8 mouse cellular contexts compared by ENCODE assay signal in the genomic region with DNA sequence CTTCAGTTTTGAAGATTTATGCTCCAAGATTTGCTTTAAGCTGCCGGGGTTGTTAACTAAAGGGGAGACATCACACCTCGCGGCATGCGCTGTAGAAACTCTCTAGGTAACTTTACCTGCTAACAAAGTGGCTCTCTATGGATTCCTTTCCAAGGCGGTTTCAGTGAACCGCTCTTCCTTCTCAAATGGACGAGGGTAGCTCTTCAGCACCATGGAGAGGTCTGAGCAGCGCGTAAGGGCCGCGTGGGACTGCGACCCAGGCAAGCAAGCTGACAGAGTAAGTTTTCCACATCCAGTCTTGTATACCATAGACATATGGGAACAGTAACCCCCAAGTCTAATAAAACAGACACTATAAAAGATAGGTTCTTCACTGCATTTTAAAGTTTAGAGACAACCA. TPM values are rescaled to one million over a fixed set of nuclear protein-coding genes. Genes with fewer than 3 reads are reported as not detected.
DNase-seq lines count a peak whose midpoint lies in the region; ATAC-seq and TF ChIP-seq lines count a peak whose summit lies in the region.

TSS of gene Schip1 (plus strand) at position 72 of the 400 bp plus-strand sequence.

- no peak for ATAC-seq in forebrain, embryonic 13.5 days
- ATAC-seq in midbrain, embryonic 11.5 days (ENCODE audit: low FRiP score) = no peak

- no peak for DNase-seq in urinary bladder, adult 2 months (ENCODE audit: low spot score)
- DNase-seq in urinary bladder, adult 18-20 months (ENCODE audit: low spot score in 2 of 2) = no peak
- DNase-seq in hindbrain, embryonic 10.5 days (ENCODE audit: low spot score) = peak; percentile 44
- DNase-seq in left cerebral cortex, adult 8-10 months (ENCODE audit: low spot score in 2 of 2) = no peak
- no peak for DNase-seq in midbrain, embryonic 11.5 days (ENCODE audit: low spot score, missing footprints)
- DNase-seq in adipocyte (ENCODE audit: low spot score) = no peak
- no peak for DNase-seq in thymus, adult 2 months

- no peak for TF ChIP-seq POLR2A in thymus, adult 2 months (IDR thresholded peaks at IDR 0.05; ENCODE audit: control insufficient read depth, extremely low read depth, insufficient read depth, low read length, poor library complexity)

- H3K4me3 ChIP-seq in forebrain, embryonic 13.5 days = no peak within 1 kb of the TSS
- no peak within 1 kb of the TSS for H3K4me3 ChIP-seq in hindbrain, embryonic 10.5 days
- H3K4me3 ChIP-seq in midbrain, embryonic 11.5 days (ENCODE audit: low read depth, low read length) = no peak within 1 kb of the TSS
- H3K4me3 ChIP-seq in thymus, adult 2 months (ENCODE audit: control insufficient read depth, insufficient read depth, low read length) = no peak within 1 kb of the TSS

- no peak within 1 kb of the TSS for H3K4me2 ChIP-seq in forebrain, embryonic 13.5 days
- H3K4me2 ChIP-seq in midbrain, embryonic 11.5 days = no peak within 1 kb of the TSS

- H3K27ac ChIP-seq in forebrain, embryonic 13.5 days = no peak within 1 kb of the TSS
- no peak within 1 kb of the TSS for H3K27ac ChIP-seq in hindbrain, embryonic 10.5 days
- no peak within 1 kb of the TSS for H3K27ac ChIP-seq in midbrain, embryonic 11.5 days (ENCODE audit: low read depth, low read length)
- H3K27ac ChIP-seq in thymus, adult 2 months (ENCODE audit: control insufficient read depth, insufficient read depth, low read length) = no peak within 1 kb of the TSS

- no peaks in the 10 kb centered on the region for H3K4me1 ChIP-seq in forebrain, embryonic 13.5 days
- H3K4me1 ChIP-seq in hindbrain, embryonic 10.5 days (replicated peaks) = no peaks in the 10 kb centered on the region
- no peaks in the 10 kb centered on the region for H3K4me1 ChIP-seq in midbrain, embryonic 11.5 days (ENCODE audit: control insufficient read depth, insufficient read depth, low read length)
- H3K4me1 ChIP-seq in thymus, adult 2 months (replicated peaks; ENCODE audit: control insufficient read depth, insufficient read depth, low read length) = no peaks in the 10 kb centered on the region

- no peaks in the 10 kb centered on the region for H3K9me3 ChIP-seq in forebrain, embryonic 13.5 days (replicated peaks)
- no peaks in the 10 kb centered on the region for H3K9me3 ChIP-seq in hindbrain, embryonic 10.5 days
- no peaks in the 10 kb centered on the region for H3K9me3 ChIP-seq in midbrain, embryonic 11.5 days (ENCODE audit: control insufficient read depth, low read length)

- peaks cover 11% of the 10 kb centered on the region for H3K27me3 ChIP-seq in forebrain, embryonic 13.5 days
- no peaks in the 10 kb centered on the region for H3K27me3 ChIP-seq in hindbrain, embryonic 10.5 days (ENCODE audit: insufficient read depth, poor library complexity, severe bottlenecking)
- no peaks in the 10 kb centered on the region for H3K27me3 ChIP-seq in midbrain, embryonic 11.5 days (ENCODE audit: control insufficient read depth, insufficient read depth, low read length)
- no peaks in the 10 kb centered on the region for H3K27me3 ChIP-seq in thymus, adult 2 months (ENCODE audit: control insufficient read depth, insufficient read depth, low read length)

- H3K36me3 ChIP-seq in forebrain, embryonic 13.5 days (ENCODE audit: poor library complexity, severe bottlenecking) = no peaks in the 10 kb centered on the region
- H3K36me3 ChIP-seq in hindbrain, embryonic 10.5 days = no peaks in the 10 kb centered on the region
- no peaks in the 10 kb centered on the region for H3K36me3 ChIP-seq in midbrain, embryonic 11.5 days (ENCODE audit: control insufficient read depth, insufficient read depth, low read length)
- H3K36me3 ChIP-seq in thymus, adult 2 months (ENCODE audit: control insufficient read depth, insufficient read depth, low read length) = no peaks in the 10 kb centered on the region

- WGBS in forebrain, embryonic 13.5 days = 41% methylated on average over 12 of the region's 12 CpGs
- 39% methylated on average over 12 of the region's 12 CpGs for WGBS in hindbrain, embryonic 10.5 days
- 38% methylated on average over 12 of the region's 12 CpGs for WGBS in midbrain, embryonic 11.5 days
- 35% methylated on average over 12 of the region's 12 CpGs for WGBS in thymus, adult 2 months

- H3K9ac ChIP-seq in forebrain, embryonic 13.5 days = no peak within 1 kb of the TSS
- H3K9ac ChIP-seq in midbrain, embryonic 11.5 days (ENCODE audit: low read length) = no peak within 1 kb of the TSS

- no peak for TF ChIP-seq CTCF in thymus, adult 2 months (IDR thresholded peaks at IDR 0.05; ENCODE audit: borderline replicate concordance, control insufficient read depth, extremely low read depth, insufficient read depth, low read length, poor library complexity)

RNA-seq across cellular contexts. Expression of gene Schip1, which starts in this region (rescaled TPM):
- polyA plus RNA-seq in urinary bladder, adult 2 months (2012; rRNA removed) = 43.0 and 47.3 TPM in 2 replicates
- polyA plus RNA-seq in forebrain, embryonic 13.5 days (2015; fragmentation: Nextera tagmentation; extraction: Ambion mirVana) = 109 and 129 TPM in 2 replicates
- 49.3 and 86.4 TPM in 2 replicates for polyA plus RNA-seq in hindbrain, embryonic 10.5 days (2016; fragmentation: Nextera tagmentation; extraction: Ambion mirVana)
- 100 to 1,000 TPM; 173 to 196 (median 186) TPM for total RNA-seq in left cerebral cortex, adult 8-10 months (2022)
- polyA plus RNA-seq in midbrain, embryonic 11.5 days (2014; fragmentation: Nextera tagmentation; extraction: Ambion mirVana) = 83.1 and 89.8 TPM in 2 replicates
- polyA plus RNA-seq in thymus, adult 2 months (2012; rRNA removed) = 2.5 and 3.2 TPM in 2 replicates

Comparison
In these comparisons a context has a peak if more than half of its experiments do, and no peak if none do; other contexts are left out.
1. RNA of gene Schip1 (polyA plus RNA-seq): 109 to 129 TPM in forebrain, embryonic 13.5 days, 49.3 to 86.4 TPM in hindbrain, embryonic 10.5 days, 83.1 to 89.8 TPM in midbrain, embryonic 11.5 days and 43.0 to 47.3 TPM in urinary bladder, adult 2 months; 2.5 to 3.2 TPM in thymus, adult 2 months; every median in the first group is over 10 times any median in the second.